Mouse (Mus musculus): ENCODE results near the gene Gm1123. TPM values are rescaled to one million over a fixed set of nuclear protein-coding genes. Genes with fewer than 3 reads are reported as not detected.

The Gm1123 gene
- total RNA-seq, 2 experiments from 2014 or later: not detected

Other genes with a start within 250 kb of the Gm1123 start
- gene Prr23a1, start 193.2 kb downstream of the Gm1123 start, total RNA-seq (2021): not detected
- gene Prr23a2, start 179.2 kb downstream of the Gm1123 start, total RNA-seq (2021): not detected
- not detected for gene Prr23a3, start 170.9 kb downstream of the Gm1123 start, total RNA-seq (2021)
- gene 7420426K07Rik, start 132.6 kb downstream of the Gm1123 start, total RNA-seq (2021): not detected
- gene Foxl2, start 80.4 kb downstream of the Gm1123 start, total RNA-seq (2021): not detected
- 10 to 100 TPM; 19.1 to 22.2 TPM for gene Faim, start 49.3 kb downstream of the Gm1123 start, total RNA-seq (2021)
- gene Pik3cb, start 104.9 kb upstream of the Gm1123 start, total RNA-seq (2021): 10 to 100 TPM in 1 of 2 experiments, 1 to 10 TPM in 1; 10.0 to 10.6 TPM
- not detected for gene Faiml, start 201.5 kb upstream of the Gm1123 start, total RNA-seq (2021)
- gene Cep70, start 207.7 kb upstream of the Gm1123 start, total RNA-seq (2021): 10 to 100 TPM in 1 of 2 experiments, 1 to 10 TPM in 1; 7.2 to 14.3 TPM

Data from adrenal gland, postnatal 10 days (tissue).